Mouse (Mus musculus) brain, embryonic 14.5 days (tissue): ENCODE measurements at regions not wholly inside any gene's neighbourhood (a gene's known extent, or its start where the extent isn't known, plus 50 kb on each side); places are given as distances from the start of the nearest gene placed in this dataset.

Experiments
- CTCF ChIP-seq: fragments of 200-500 bp; IDR thresholded peaks from 2 replicates; pipeline ENCODE4 v1.5.1; 2012; ENCODE audit warnings: inconsistent platforms, mild to moderate bottlenecking, moderate library complexity, borderline replicate concordance; ENCODE audit not compliant: insufficient read depth, insufficient read length; ENCODE audit errors: extremely low read depth
- POLR2A ChIP-seq: fragments of 200-500 bp; IDR thresholded peaks from 2 replicates; pipeline ENCODE4 v1.6.1; 2012; ENCODE audit warnings: mild to moderate bottlenecking, inconsistent platforms, borderline replicate concordance; ENCODE audit not compliant: poor library complexity, insufficient read depth, insufficient read length, severe bottlenecking; ENCODE audit errors: extremely low read depth

DNA sequence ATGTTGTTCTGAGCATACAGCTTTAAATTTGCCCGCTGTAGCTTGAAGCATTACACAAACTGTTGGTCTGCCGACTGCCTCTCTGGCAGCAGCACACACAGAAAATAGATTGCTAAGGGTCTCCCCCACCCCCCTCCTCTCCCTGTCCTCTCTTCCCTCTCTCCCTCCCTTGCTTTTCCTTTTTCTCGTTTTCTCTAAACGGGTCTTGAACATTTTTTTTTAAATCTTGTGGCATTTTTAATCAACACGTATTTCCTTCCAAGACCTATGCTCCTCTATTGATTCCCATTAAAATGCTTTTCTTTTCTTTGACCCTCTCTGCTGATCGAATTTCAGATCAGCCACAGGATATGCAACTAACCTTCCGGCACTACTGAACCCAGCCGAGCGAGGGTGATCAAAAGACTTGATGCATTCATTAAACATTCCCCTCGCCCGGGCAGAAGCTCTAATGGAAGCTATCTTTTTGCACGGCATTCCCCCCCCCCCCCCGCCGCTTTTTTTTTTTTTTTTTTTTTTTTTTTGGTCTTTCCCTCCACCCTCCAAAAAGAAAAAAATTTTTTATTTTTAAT is 86.9 kb upstream of the Arid1b start:
- TF ChIP-seq CTCF: no peak
- no peak; the same call in 1 of the 2 replicates for TF ChIP-seq POLR2A
